Mouse (Mus musculus) stomach, embryonic 15.5 days (tissue): Measurements from ENCODE around the gene Amer2. TPM values are rescaled to one million over a fixed set of nuclear protein-coding genes. Genes with fewer than 3 reads are reported as not detected.

ENCODE experiments used
- ATAC-seq: fragments of 200-750 bp; cut with Nextera tagmentation; 2 replicates; pipeline ENCODE4 v1.8.0; 2017; ENCODE audit warnings: low read depth, moderate number of reproducible peaks, moderate TSS enrichment; ENCODE audit not compliant: insufficient read depth, low FRiP score
- H3K27ac ChIP-seq: fragments of 300-500 bp; sonication (generic); 2 replicates; pipeline ENCODE4 v1.5.1; 2015; ENCODE audit warnings: mild to moderate bottlenecking, inconsistent platforms
- H3K27me3 ChIP-seq: fragments of 300-500 bp; sonication (generic); replicated peaks from 2 replicates; pipeline ENCODE4 v1.6.1; 2015; ENCODE audit warnings: inconsistent platforms
- H3K36me3 ChIP-seq: fragments of 300-500 bp; sonication (generic); 2 replicates; pipeline ENCODE4 v1.6.1; 2015; ENCODE audit warnings: inconsistent platforms
- H3K4me1 ChIP-seq: fragments of 300-500 bp; sonication (generic); 2 replicates; pipeline ENCODE4 v1.6.1; 2015; ENCODE audit warnings: inconsistent platforms
- H3K4me2 ChIP-seq: fragments of 300-500 bp; sonication (generic); 2 replicates; pipeline ENCODE4 v1.6.1; 2015; ENCODE audit warnings: mild to moderate bottlenecking, inconsistent platforms
- H3K4me3 ChIP-seq: fragments of 300-500 bp; sonication (generic); replicated peaks from 2 replicates; pipeline ENCODE4 v1.5.1; 2015; ENCODE audit warnings: inconsistent platforms
- H3K9ac ChIP-seq: fragments of 300-500 bp; sonication (generic); 2 replicates; pipeline ENCODE4 v1.6.1; 2015; ENCODE audit warnings: inconsistent platforms
- H3K9me3 ChIP-seq: fragments of 300-500 bp; sonication (generic); 2 replicates; pipeline ENCODE4 v1.6.1; 2016; ENCODE audit warnings: inconsistent platforms
- whole genome bisulfite sequencing: fragments of 180-500 bp; shearing (Covaris S2); methylation state at CpG from one replicate; pipeline ENCODE4 v1.1.7; 2015; 5-methylcytosine and 5-hydroxymethylcytosine counted together
- polyA plus RNA-seq: library from polyadenylated mRNA; unstranded; fragments of >200 nt; fragmentation: Nextera tagmentation; extraction: Ambion mirVana; gene quantifications from 2 replicates; pipeline ENCODE4 v1.2.1, GENCODE M21; 2015

The Amer2 gene
- polyA plus RNA-seq, 1 experiment from 2014 or later = 1.4 TPM

GRCm38 (mm10) chr14:60425553-60425952, 52.5 kb downstream of the Amer2 start:
- no peak overlapping the region for H3K4me2 ChIP-seq
- no peak overlapping the region for H3K9ac ChIP-seq
- no peaks in the 10 kb centered on the region for H3K9me3 ChIP-seq
- 84% methylated on average over 7 of the region's 7 CpGs for WGBS
- no peak overlapping the region for H3K4me3 ChIP-seq
- no peaks in the 10 kb centered on the region for H3K27me3 ChIP-seq
- H3K4me1 ChIP-seq = no peaks in the 10 kb centered on the region; the same call in 1 of the 2 replicates
- H3K36me3 ChIP-seq = no peaks in the 10 kb centered on the region
- no peak overlapping the region for H3K27ac ChIP-seq
- ATAC-seq = no peak

GRCm38 (mm10) chr14:60427896-60428295, 54.8 kb downstream of the Amer2 start:
- no peaks in the 10 kb centered on the region; the same call in 1 of the 2 replicates for H3K4me1 ChIP-seq
- H3K36me3 ChIP-seq = no peaks in the 10 kb centered on the region
- no peak for ATAC-seq
- H3K4me2 ChIP-seq = no peak overlapping the region
- no peak overlapping the region for H3K4me3 ChIP-seq
- H3K9me3 ChIP-seq = no peaks in the 10 kb centered on the region
- H3K27me3 ChIP-seq = no peaks in the 10 kb centered on the region
- WGBS = 13% methylated on average over 3 of the region's 3 CpGs
- H3K9ac ChIP-seq = no peak overlapping the region
- H3K27ac ChIP-seq = no peak overlapping the region

- ATAC-seq = no peak
- 66% methylated on average over 6 of the region's 6 CpGs for WGBS
- no peaks in the 10 kb centered on the region for H3K36me3 ChIP-seq
Observed at GRCm38 (mm10) chr14:60429513-60429912, 56.5 kb downstream of the Amer2 start.

GRCm38 (mm10) chr14:60431515-60431914, 58.5 kb downstream of the Amer2 start:
- Histone ChIP-seq H3K4me2 (no peak overlapping the region), H3K4me3 (no peak overlapping the region), H3K4me1 (no peaks in the 10 kb centered on the region; the same call in 1 of the 2 replicates), H3K9me3 (no peaks in the 10 kb centered on the region), H3K27ac (no peak overlapping the region), H3K9ac (no peak overlapping the region), H3K27me3 (no peaks in the 10 kb centered on the region), H3K36me3 (no peaks in the 10 kb centered on the region)
- 44% methylated on average over 5 of the region's 5 CpGs for WGBS
- no peak for ATAC-seq

More at GRCm38 (mm10) chr14:60429513-60429912, 56.5 kb downstream of the Amer2 start:
- Histone ChIP-seq H3K27me3 (no peaks in the 10 kb centered on the region), H3K4me3 (no peak overlapping the region), H3K9ac (no peak overlapping the region), H3K4me2 (no peak overlapping the region), H3K9me3 (no peaks in the 10 kb centered on the region), H3K4me1 (no peaks in the 10 kb centered on the region; the same call in 1 of the 2 replicates), H3K27ac (no peak overlapping the region)

GRCm38 (mm10) chr14:60432136-60432535, 59.1 kb downstream of the Amer2 start:
- Histone ChIP-seq H3K27ac (no peak overlapping the region), H3K4me3 (no peak overlapping the region), H3K4me1 (no peaks in the 10 kb centered on the region; the same call in 1 of the 2 replicates), H3K9ac (no peak overlapping the region), H3K9me3 (no peaks in the 10 kb centered on the region), H3K4me2 (no peak overlapping the region), H3K27me3 (no peaks in the 10 kb centered on the region), H3K36me3 (no peaks in the 10 kb centered on the region)
- ATAC-seq = no peak
- WGBS = 75% methylated on average over 2 of the region's 2 CpGs

GRCm38 (mm10) chr14:60435515-60435914, 62.5 kb downstream of the Amer2 start:
- Histone ChIP-seq H3K9ac (no peak overlapping the region), H3K27ac (no peak overlapping the region), H3K4me3 (no peak overlapping the region), H3K9me3 (no peaks in the 10 kb centered on the region), H3K36me3 (no peaks in the 10 kb centered on the region), H3K4me2 (no peak overlapping the region), H3K4me1 (no peaks in the 10 kb centered on the region), H3K27me3 (no peaks in the 10 kb centered on the region)
- ATAC-seq = no peak
- WGBS = 68% methylated on average over 4 of the region's 4 CpGs

GRCm38 (mm10) chr14:60436364-60436763, 63.3 kb downstream of the Amer2 start:
- Histone ChIP-seq H3K9ac (no peak overlapping the region), H3K27ac (no peak overlapping the region), H3K4me3 (no peak overlapping the region), H3K4me2 (no peak overlapping the region), H3K27me3 (no peaks in the 10 kb centered on the region), H3K9me3 (no peaks in the 10 kb centered on the region), H3K4me1 (no peaks in the 10 kb centered on the region), H3K36me3 (no peaks in the 10 kb centered on the region)
- no peak for ATAC-seq

Other genes starting within 250 kb of the Amer2 start
- gene Atp8a2, start 176.1 kb upstream of the Amer2 start, polyA plus RNA-seq = 5.4 and 6.0 TPM in 2 replicates
- gene Nupl1, start 121.8 kb upstream of the Amer2 start, polyA plus RNA-seq = 0.06 and 0.17 TPM in 2 replicates
- 44.7 and 48.9 TPM in 2 replicates for gene Gm49336, start 121.8 kb upstream of the Amer2 start, polyA plus RNA-seq
- gene Mtmr6, start 108.0 kb upstream of the Amer2 start, polyA plus RNA-seq = 31.5 and 32.3 TPM in 2 replicates